Mouse (Mus musculus): Measurements from ENCODE around the gene Sgcd.

DNA sequence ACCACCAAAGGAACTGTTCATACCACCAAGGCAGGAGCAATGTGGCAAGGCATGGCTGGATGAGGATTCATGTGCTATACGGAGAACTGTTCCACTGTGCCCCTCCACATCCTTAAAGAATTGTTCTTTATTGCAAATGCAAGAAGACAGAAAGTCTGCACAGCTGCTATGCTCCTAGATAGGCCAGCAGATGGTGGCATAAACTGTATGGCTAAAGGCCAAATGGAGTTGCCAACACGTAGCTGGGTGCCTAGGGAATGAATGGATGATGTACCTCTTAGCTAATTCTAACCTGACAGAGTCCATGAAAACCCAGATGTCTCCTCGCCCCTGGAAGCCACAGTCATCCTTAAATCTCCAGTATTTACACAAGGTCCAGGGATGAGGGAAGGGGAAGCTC is 103.5 kb downstream of the Sgcd start:
- TF ChIP-seq POLR2A (IDR thresholded peaks at IDR 0.05; ENCODE audit: insufficient read depth, low read depth, low read length) (no peak), CTCF (IDR thresholded peaks at IDR 0.05; ENCODE audit: insufficient read depth, low read depth, low read length) (no peak)

All from olfactory bulb, adult 2 months (tissue).